Mouse (Mus musculus) CD4-positive, CD25-positive, alpha-beta regulatory T cell, adult 9 weeks (primary cell): Measurements from ENCODE around the gene Olfr1287. TPM values are rescaled to one million over a fixed set of nuclear protein-coding genes. Genes with fewer than 3 reads are reported as not detected.

Experiments
- polyA plus RNA-seq: library from polyadenylated mRNA; unstranded; fragments of 100-300 nt; shearing (Covaris generic); gene quantifications from one replicate; pipeline ENCODE4 v1.2.1, GENCODE M21; 2017

The Olfr1287 gene
- polyA plus RNA-seq: not detected

GRCm38 (mm10) chr2:111448842-111449241 is at the start of gene Olfr1287:
TSS of gene Olfr1287 (plus strand) at chr2:111449142.

GRCm38 (mm10) chr2:111422931-111423330 is 26.0 kb upstream of the Olfr1287 start, which contains the start of gene Olfr1286:
TSS of gene Olfr1286 (minus strand) at chr2:111423115.

GRCm38 (mm10) chr2:111473801-111474200 is 24.9 kb downstream of the Olfr1287 start, which contains the start of gene Olfr1288:
TSS of gene Olfr1288 (plus strand) at chr2:111474101.

GRCm38 (mm10) chr2:111480519-111480918 is 31.6 kb downstream of the Olfr1287 start, which contains the start of gene Olfr1289:
TSS of gene Olfr1289 (plus strand) at chr2:111480819.

GRCm38 (mm10) chr2:111493729-111494128 is 44.8 kb downstream of the Olfr1287 start, which contains the start of gene Olfr1290:
TSS of gene Olfr1290 (minus strand) at chr2:111493829.

GRCm38 (mm10) chr2:111496880-111497279 is 47.9 kb downstream of the Olfr1287 start, which contains the start of gene Olfr1291-ps1:
TSS of gene Olfr1291-ps1 (plus strand) at chr2:111497180.

Other genes with a start within 250 kb of the Olfr1287 start
- not detected for gene 4930430A15Rik, start 219.5 kb upstream of the Olfr1287 start, polyA plus RNA-seq
- gene Olfr1275, start 213.9 kb upstream of the Olfr1287 start, polyA plus RNA-seq: not detected
- gene Olfr1276, start 194.6 kb upstream of the Olfr1287 start, polyA plus RNA-seq: not detected
- gene Olfr1277, start 175.0 kb upstream of the Olfr1287 start, polyA plus RNA-seq: not detected
- not detected for gene Olfr1278, start 159.0 kb upstream of the Olfr1287 start, polyA plus RNA-seq
- not detected for gene Olfr1279, start 148.5 kb upstream of the Olfr1287 start, polyA plus RNA-seq
- not detected for gene Olfr1280, start 135.1 kb upstream of the Olfr1287 start, polyA plus RNA-seq
- not detected for gene Olfr1281, start 122.6 kb upstream of the Olfr1287 start, polyA plus RNA-seq
- gene Olfr1282, start 113.1 kb upstream of the Olfr1287 start, polyA plus RNA-seq: not detected
- gene Olfr1283, start 82.4 kb upstream of the Olfr1287 start, polyA plus RNA-seq: not detected
- not detected for gene Olfr1284, start 73.6 kb upstream of the Olfr1287 start, polyA plus RNA-seq
- not detected for gene Olfr1286, start 26.0 kb upstream of the Olfr1287 start, polyA plus RNA-seq
- gene Olfr1288, start 25.0 kb downstream of the Olfr1287 start, polyA plus RNA-seq: not detected
- not detected for gene Olfr1289, start 31.7 kb downstream of the Olfr1287 start, polyA plus RNA-seq
- gene Olfr1290, start 44.7 kb downstream of the Olfr1287 start, polyA plus RNA-seq: not detected
- not detected for gene Olfr1291-ps1, start 48.0 kb downstream of the Olfr1287 start, polyA plus RNA-seq
- not detected for gene Olfr1293-ps, start 76.1 kb downstream of the Olfr1287 start, polyA plus RNA-seq
- gene Olfr1294, start 91.1 kb downstream of the Olfr1287 start, polyA plus RNA-seq: not detected
- gene Olfr1295, start 120.5 kb downstream of the Olfr1287 start, polyA plus RNA-seq: not detected
- not detected for gene Olfr1297, start 177.4 kb downstream of the Olfr1287 start, polyA plus RNA-seq
- gene Olfr1298, start 200.1 kb downstream of the Olfr1287 start, polyA plus RNA-seq: not detected
- not detected for gene Olfr1299, start 212.3 kb downstream of the Olfr1287 start, polyA plus RNA-seq